ENCODE assay signal across 24 mouse cellular contexts in genomic region chr13:24507156-24507555, GRCm38 (mm10).
"Had no signal": no experiment of that assay in that cellular context is flagged by ENCODE, and none has a peak within 500 bp of the region (broad histone marks: within the 10 kb centered on the region; RNA-seq: fewer than 3 reads in every experiment).

No protein-coding gene starts in this region.

- H3K4me3 ChIP-seq: layer of hippocampus, adult 2 months; left cerebral cortex, adult 2 months; limb, embryonic 13.5 days; liver, embryonic 12.5 days; liver, embryonic 15.5 days; lung, embryonic 15.5 days; midbrain, embryonic 12.5 days; midbrain, embryonic 15.5 days; myocyte; neural tube, embryonic 13.5 days had no signal

- H3K4me1 ChIP-seq: limb, embryonic 13.5 days; lung, embryonic 15.5 days; midbrain, embryonic 12.5 days; midbrain, embryonic 15.5 days; neural tube, embryonic 13.5 days had no signal

- DNase-seq: kidney, adult 2 months; kidney, postnatal 25 days; layer of hippocampus, postnatal 36 days; left cerebral cortex, postnatal 4 days; liver; lung, adult 18-20 months; lung, postnatal 10 days; lung, postnatal 36 days; retina, postnatal 1 day; right cerebral cortex, postnatal 25 days had no signal

- H3K27ac ChIP-seq: kidney, postnatal 0 days; layer of hippocampus, adult 2 months; left cerebral cortex, adult 2 months; limb, embryonic 13.5 days; liver, embryonic 12.5 days; liver, embryonic 15.5 days; lung, embryonic 15.5 days; midbrain, embryonic 12.5 days; midbrain, embryonic 15.5 days; neural tube, embryonic 13.5 days; stomach, postnatal 0 days had no signal

- H3K9ac ChIP-seq: limb, embryonic 13.5 days; liver, embryonic 12.5 days; liver, embryonic 15.5 days; lung, embryonic 15.5 days; midbrain, embryonic 12.5 days; midbrain, embryonic 15.5 days; neural tube, embryonic 13.5 days had no signal

- H3K9me3 ChIP-seq: limb, embryonic 13.5 days; liver, embryonic 12.5 days; liver, embryonic 15.5 days; lung, embryonic 15.5 days; midbrain, embryonic 12.5 days; midbrain, embryonic 15.5 days; neural tube, embryonic 13.5 days had no signal

- H3K4me2 ChIP-seq: limb, embryonic 13.5 days; liver, embryonic 12.5 days; liver, embryonic 15.5 days; lung, embryonic 15.5 days; midbrain, embryonic 12.5 days; midbrain, embryonic 15.5 days; neural tube, embryonic 13.5 days had no signal

- ATAC-seq: inflammation-experienced regulatory T-cells, adult 6 months; intestine, embryonic 16.5 days; liver, embryonic 12.5 days; midbrain, embryonic 15.5 days had no signal

- H3K36me3 ChIP-seq: limb, embryonic 13.5 days; liver, embryonic 12.5 days; liver, embryonic 15.5 days; lung, embryonic 15.5 days; midbrain, embryonic 12.5 days; midbrain, embryonic 15.5 days; neural tube, embryonic 13.5 days had no signal

- H3K27me3 ChIP-seq: limb, embryonic 13.5 days; liver, embryonic 12.5 days; liver, embryonic 15.5 days; lung, embryonic 15.5 days; midbrain, embryonic 12.5 days; midbrain, embryonic 15.5 days; neural tube, embryonic 13.5 days had no signal
